Mouse (Mus musculus) testis, adult 2 months (tissue): ENCODE measurements around the gene H2-T3. TPM values are rescaled to one million over a fixed set of nuclear protein-coding genes. Genes with fewer than 3 reads are reported as not detected.

ENCODE experiments used
- H3K27ac ChIP-seq: fragments of 200-500 bp; 2 replicates; pipeline ENCODE4 v1.5.1; 2012; ENCODE audit warnings: low read depth, low read length; ENCODE audit not compliant: control insufficient read depth, insufficient read depth
- H3K27me3 ChIP-seq: fragments of 200-500 bp; 2 replicates; pipeline ENCODE4 v1.6.1; 2012; ENCODE audit warnings: mild to moderate bottlenecking, low read length, moderate library complexity; ENCODE audit not compliant: control insufficient read depth, insufficient read depth
- H3K36me3 ChIP-seq: fragments of 200-500 bp; 2 replicates; pipeline ENCODE4 v1.6.1; 2012; ENCODE audit warnings: mild to moderate bottlenecking, low read length; ENCODE audit not compliant: control insufficient read depth, insufficient read depth
- H3K4me1 ChIP-seq: fragments of 200-500 bp; 2 replicates; pipeline ENCODE4 v1.6.1; 2012; ENCODE audit warnings: low read length; ENCODE audit not compliant: control insufficient read depth, insufficient read depth
- H3K4me3 ChIP-seq: fragments of 200-500 bp; 2 replicates; pipeline ENCODE4 v1.5.1; 2012; ENCODE audit warnings: low read depth, mild to moderate bottlenecking, low read length, moderate library complexity, mixed read lengths; ENCODE audit not compliant: control insufficient read depth
- CTCF ChIP-seq: fragments of 200-500 bp; IDR thresholded peaks from 2 replicates; pipeline ENCODE4 v1.5.1; 2012; ENCODE audit warnings: low read depth, mild to moderate bottlenecking, inconsistent platforms, low read length, moderate library complexity; ENCODE audit not compliant: control insufficient read depth, insufficient read depth, insufficient replicate concordance
- POLR2A ChIP-seq: fragments of 200-500 bp; IDR thresholded peaks from 2 replicates; pipeline ENCODE4 v1.6.1; 2012; ENCODE audit warnings: low read depth, mild to moderate bottlenecking, inconsistent platforms, low read length, moderate library complexity; ENCODE audit not compliant: control insufficient read depth
- polyA plus RNA-seq: library from polyadenylated mRNA; depleted of rRNA; stranded (reverse); fragments of >200 nt; gene quantifications from 2 replicates; pipeline ENCODE4 v1.2.3, GENCODE M21; 2012

The H2-T3 gene
- polyA plus RNA-seq, 1 experiment: not detected

GRCm38 (mm10) chr17:36224451-36224850 is 34.4 kb upstream of the H2-T3 start:
- no peak overlapping the region for H3K27ac ChIP-seq

GRCm38 (mm10) chr17:36218594-36219155 is 28.6 kb upstream of the H2-T3 start:
- H3K27me3 ChIP-seq: no peaks in the 10 kb centered on the region
- H3K27ac ChIP-seq: no peak overlapping the region
- H3K4me3 ChIP-seq: no peak overlapping the region
- no peak for TF ChIP-seq POLR2A
- TF ChIP-seq CTCF: no peak
- peaks cover 5% of the 10 kb centered on the region; the same call in 1 of the 2 replicates for H3K4me1 ChIP-seq
- H3K36me3 ChIP-seq: no peaks in the 10 kb centered on the region

More at GRCm38 (mm10) chr17:36224451-36224850, 34.4 kb upstream of the H2-T3 start:
- no peaks in the 10 kb centered on the region for H3K36me3 ChIP-seq
- H3K27me3 ChIP-seq: no peaks in the 10 kb centered on the region
- H3K4me1 ChIP-seq: peaks cover 7% of the 10 kb centered on the region
- TF ChIP-seq CTCF: no peak
- TF ChIP-seq POLR2A: no peak
- no peak overlapping the region for H3K4me3 ChIP-seq

- no peak overlapping the region for H3K27ac ChIP-seq
- H3K27me3 ChIP-seq: no peaks in the 10 kb centered on the region
- peaks cover 5% of the 10 kb centered on the region; the same call in 1 of the 2 replicates for H3K4me1 ChIP-seq
- no peaks in the 10 kb centered on the region for H3K36me3 ChIP-seq
- no peak overlapping the region for H3K4me3 ChIP-seq
- TF ChIP-seq CTCF: no peak
These were observed 25.5 kb upstream of the H2-T3 start for GRCm38 (mm10) chr17:36215586-36215985.

GRCm38 (mm10) chr17:36206846-36207245 is 16.8 kb upstream of the H2-T3 start:
- H3K27me3 ChIP-seq: no peaks in the 10 kb centered on the region
- no peak overlapping the region for H3K4me3 ChIP-seq
- no peak overlapping the region for H3K27ac ChIP-seq
- H3K4me1 ChIP-seq: peaks cover 5% of the 10 kb centered on the region
- TF ChIP-seq CTCF: no peak
- no peak for TF ChIP-seq POLR2A
- H3K36me3 ChIP-seq: no peaks in the 10 kb centered on the region

- H3K27ac ChIP-seq: no peak overlapping the region
- peak overlapping the region; percentile 1 for H3K4me3 ChIP-seq
- TF ChIP-seq POLR2A (no peak), CTCF (no peak)
- H3K27me3 ChIP-seq: no peaks in the 10 kb centered on the region
- no peaks in the 10 kb centered on the region for H3K36me3 ChIP-seq
- peaks cover 5% of the 10 kb centered on the region for H3K4me1 ChIP-seq
These were observed 15.8 kb upstream of the H2-T3 start for GRCm38 (mm10) chr17:36205862-36206261.

- no peak for TF ChIP-seq CTCF
- TF ChIP-seq POLR2A: no peak
- Histone ChIP-seq H3K36me3 (no peaks in the 10 kb centered on the region), H3K4me3 (peak overlapping the region; percentile 1), H3K27me3 (no peaks in the 10 kb centered on the region), H3K4me1 (peaks cover 5% of the 10 kb centered on the region), H3K27ac (no peak overlapping the region)
These were observed 15.4 kb upstream of the H2-T3 start for GRCm38 (mm10) chr17:36205456-36205855.

- no peaks in the 10 kb centered on the region for H3K27me3 ChIP-seq
These were observed 11.8 kb upstream of the H2-T3 start for GRCm38 (mm10) chr17:36201851-36202250.

More at GRCm38 (mm10) chr17:36201851-36202250, 11.8 kb upstream of the H2-T3 start:
- Histone ChIP-seq H3K36me3 (no peaks in the 10 kb centered on the region), H3K4me3 (no peak overlapping the region), H3K4me1 (peaks cover 5% of the 10 kb centered on the region), H3K27ac (no peak overlapping the region)
- no peak for TF ChIP-seq POLR2A
- no peak for TF ChIP-seq CTCF
